Mouse (Mus musculus) kidney, adult 2 months (tissue): Measurements from ENCODE around the gene Lpp.

Source experiments
- CTCF ChIP-seq: fragments of 200-500 bp; conservative IDR thresholded peaks from 2 replicates; pipeline ENCODE4 v1.5.1; 2011; ENCODE audit warnings: low read depth, mild to moderate bottlenecking, control low read depth, low read length, moderate library complexity, mixed read lengths; ENCODE audit not compliant: insufficient read depth, insufficient read length
- POLR2A ChIP-seq: fragments of 200-500 bp; IDR thresholded peaks from one replicate; pipeline ENCODE4 v1.6.1; 2011; ENCODE audit warnings: low read depth, low read length, control low read depth

DNA sequence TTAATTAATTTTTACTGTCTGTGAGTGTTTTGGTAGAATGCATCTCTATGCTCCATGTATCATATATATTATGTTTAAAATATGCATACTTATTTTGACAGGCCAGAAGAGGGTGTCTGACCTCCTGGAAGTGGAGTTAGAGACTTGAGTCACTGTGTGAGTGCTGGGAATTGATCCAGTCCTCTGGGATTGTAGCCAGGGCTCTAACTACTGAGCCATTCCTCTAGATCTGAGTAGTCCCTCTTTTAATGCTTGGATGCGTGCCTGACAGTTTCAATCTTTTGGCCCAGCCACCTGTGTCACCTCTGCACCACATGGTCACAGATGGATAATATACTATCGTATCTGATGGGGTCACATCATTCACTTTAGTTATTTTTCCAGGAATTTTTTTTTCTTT is 138.4 kb downstream of the Lpp start:
- no peak for TF ChIP-seq POLR2A
- no peak for TF ChIP-seq CTCF
